Mouse (Mus musculus): ENCODE results near the gene Cmss1.

The Cmss1 gene

DNA sequence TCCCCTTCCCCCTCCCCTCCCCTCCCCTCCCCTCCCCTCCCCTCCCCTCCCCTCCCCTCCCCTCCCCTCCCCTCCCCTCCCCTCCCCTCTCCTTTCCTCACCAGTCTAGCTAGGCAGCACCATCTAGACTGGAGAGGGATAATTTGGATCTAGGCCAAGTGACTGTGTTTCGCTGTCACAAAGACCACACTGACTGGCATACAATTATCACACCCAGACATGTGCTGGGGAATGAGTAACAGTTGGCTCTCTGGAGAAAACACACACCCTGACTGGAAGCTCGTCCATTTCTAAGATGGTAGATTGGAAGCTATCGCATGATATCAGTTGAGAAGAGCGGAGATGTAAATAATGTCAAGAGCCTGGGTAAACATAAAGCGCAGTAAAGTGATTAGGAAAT is 126.9 kb downstream of the Cmss1 start:
- no peak for DNase-seq (ENCODE audit: inconsistent age in 2 of 2, low spot score in 1 of 2)

GRCm38 (mm10) chr16:57478451-57478850 is 128.2 kb downstream of the Cmss1 start:
- DNase-seq (ENCODE audit: inconsistent age in 2 of 2, low spot score in 1 of 2), result no peak

- no peak for DNase-seq (ENCODE audit: inconsistent age in 2 of 2, low spot score in 1 of 2)
Measured at GRCm38 (mm10) chr16:57473415-57474085, 133.1 kb downstream of the Cmss1 start.

DNA sequence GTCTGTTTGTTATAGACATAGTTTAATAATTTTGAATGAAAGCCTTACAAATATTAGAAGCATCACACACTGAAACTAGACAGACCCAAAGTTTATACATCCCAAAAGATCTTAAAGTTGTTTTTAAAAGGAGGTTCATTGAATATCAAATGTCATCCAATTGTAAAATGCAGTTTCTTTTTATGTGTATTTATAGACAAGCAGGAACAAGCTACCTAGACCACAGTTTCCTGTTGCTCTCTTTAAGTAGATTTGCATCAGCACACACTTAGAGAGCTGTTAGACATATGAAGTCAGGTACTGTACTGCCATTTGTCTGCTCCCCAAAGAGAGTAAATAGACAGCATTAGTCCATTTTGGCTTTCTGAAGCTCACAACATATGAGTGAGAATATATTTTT is 135.6 kb downstream of the Cmss1 start:
- no peak for DNase-seq (ENCODE audit: inconsistent age in 2 of 2, low spot score in 1 of 2)

DNA sequence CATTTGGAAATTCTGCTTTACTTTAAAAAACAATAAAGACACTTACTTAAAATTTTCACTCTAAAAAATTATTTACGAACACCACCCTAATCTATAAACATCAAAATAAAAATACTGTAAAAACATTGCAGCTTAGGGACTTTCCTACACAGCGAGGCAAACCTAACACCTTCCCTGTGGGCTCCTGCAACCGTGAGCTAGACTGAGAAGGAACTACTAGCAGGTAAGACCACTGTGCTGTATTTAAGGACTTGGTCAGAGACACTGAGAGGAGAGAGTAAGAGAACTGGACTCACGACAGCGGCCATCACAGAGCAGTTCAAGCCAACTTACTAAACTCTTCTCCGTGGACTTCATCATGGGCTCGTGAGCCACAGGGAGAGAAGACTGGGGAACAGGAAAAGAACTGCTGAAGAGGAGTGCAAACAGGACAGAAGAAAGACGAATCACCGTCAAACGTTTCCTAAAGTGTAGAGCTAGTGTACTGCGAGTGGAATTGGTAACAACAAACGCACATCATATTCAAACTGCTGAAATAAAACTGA is 136.3 kb downstream of the Cmss1 start:
- DNase-seq (ENCODE audit: inconsistent age in 2 of 2, low spot score in 1 of 2), result no peak

GRCm38 (mm10) chr16:57469869-57470268 is 136.8 kb downstream of the Cmss1 start:
- no peak for DNase-seq (ENCODE audit: inconsistent age in 2 of 2, low spot score in 1 of 2)

DNA sequence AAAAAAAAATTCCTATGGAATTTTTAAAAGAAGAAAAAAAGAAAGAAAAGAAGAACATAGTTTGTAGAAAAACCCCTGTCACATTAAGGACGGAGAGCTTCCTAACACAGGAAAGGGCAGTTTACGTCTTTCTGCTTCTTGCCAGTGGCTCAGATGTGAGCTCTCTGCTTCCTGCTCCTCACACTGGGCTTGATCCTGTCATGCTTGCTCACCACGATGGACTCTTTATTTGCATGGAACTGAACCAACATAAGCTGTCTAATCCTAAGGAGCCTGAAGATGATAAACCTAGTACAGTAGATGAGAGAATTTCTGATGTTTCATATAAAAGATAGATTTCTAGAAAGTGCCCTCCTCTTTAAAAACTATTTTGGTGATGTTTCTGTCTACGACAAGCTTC is 137.4 kb downstream of the Cmss1 start:
- no peak for DNase-seq (ENCODE audit: inconsistent age in 2 of 2, low spot score in 1 of 2)

GRCm38 (mm10) chr16:57465386-57465913 is 141.2 kb downstream of the Cmss1 start:
- DNase-seq (ENCODE audit: inconsistent age in 2 of 2, low spot score in 1 of 2), result no peak

- no peak for DNase-seq (ENCODE audit: inconsistent age in 2 of 2, low spot score in 1 of 2)
Measured at GRCm38 (mm10) chr16:57456003-57456402, 150.7 kb downstream of the Cmss1 start.

GRCm38 (mm10) chr16:57455573-57455972 is 151.1 kb downstream of the Cmss1 start:
- DNase-seq (ENCODE audit: inconsistent age in 2 of 2, low spot score in 1 of 2), result no peak

DNA sequence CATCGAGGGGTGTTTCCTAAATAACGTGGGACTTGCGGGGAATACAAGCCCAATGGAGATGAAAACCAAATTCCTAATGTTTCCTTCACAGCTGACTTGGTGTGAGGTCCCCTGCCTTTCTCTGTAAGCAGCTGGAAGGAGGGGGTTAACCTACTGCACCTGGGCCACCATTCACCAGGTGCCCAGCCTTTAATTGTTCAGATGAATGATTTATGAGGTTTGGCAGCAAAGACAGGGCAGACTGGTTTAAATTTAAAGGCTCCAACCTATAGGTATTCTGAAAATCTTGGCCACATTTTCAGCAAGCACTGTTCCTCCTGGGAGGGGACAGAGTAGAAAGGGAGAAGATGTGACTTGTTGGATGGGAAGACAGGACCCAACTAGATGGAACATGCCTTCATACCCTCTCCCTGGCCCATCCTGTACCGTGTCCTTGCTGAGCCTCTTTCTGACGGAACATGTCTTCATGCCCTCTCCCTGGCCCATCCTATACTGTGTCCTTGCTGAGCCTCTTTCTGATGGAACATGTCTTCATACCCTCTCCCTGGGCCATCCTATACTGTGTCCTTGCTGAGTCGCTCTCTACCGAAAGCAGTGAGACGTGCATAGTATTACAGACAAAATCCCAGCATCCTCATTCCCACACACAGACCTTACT is 152.4 kb downstream of the Cmss1 start:
- no peak for DNase-seq (ENCODE audit: inconsistent age in 2 of 2, low spot score in 1 of 2)

DNA sequence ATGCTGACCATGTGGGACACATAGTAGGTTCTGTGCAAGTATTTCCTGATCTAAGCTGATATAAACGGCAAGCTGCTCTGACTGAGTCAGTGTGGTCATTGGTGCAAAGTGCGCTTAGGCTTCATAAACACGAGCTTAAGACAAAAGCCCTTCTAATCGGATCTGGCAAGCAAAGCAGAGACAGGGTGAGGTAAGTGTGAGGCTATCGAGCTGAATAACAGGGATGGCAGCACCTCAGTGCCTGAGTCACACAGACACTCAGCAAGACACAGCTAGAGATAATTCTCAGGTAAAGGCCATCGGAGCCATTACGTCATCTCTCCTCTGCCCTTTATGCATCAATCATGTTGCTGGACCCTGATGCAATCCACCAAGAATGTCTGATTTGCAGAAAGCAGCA is 153.7 kb downstream of the Cmss1 start:
- DNase-seq (ENCODE audit: inconsistent age in 2 of 2, low spot score in 1 of 2), result peak; percentile 54 to 76

DNA sequence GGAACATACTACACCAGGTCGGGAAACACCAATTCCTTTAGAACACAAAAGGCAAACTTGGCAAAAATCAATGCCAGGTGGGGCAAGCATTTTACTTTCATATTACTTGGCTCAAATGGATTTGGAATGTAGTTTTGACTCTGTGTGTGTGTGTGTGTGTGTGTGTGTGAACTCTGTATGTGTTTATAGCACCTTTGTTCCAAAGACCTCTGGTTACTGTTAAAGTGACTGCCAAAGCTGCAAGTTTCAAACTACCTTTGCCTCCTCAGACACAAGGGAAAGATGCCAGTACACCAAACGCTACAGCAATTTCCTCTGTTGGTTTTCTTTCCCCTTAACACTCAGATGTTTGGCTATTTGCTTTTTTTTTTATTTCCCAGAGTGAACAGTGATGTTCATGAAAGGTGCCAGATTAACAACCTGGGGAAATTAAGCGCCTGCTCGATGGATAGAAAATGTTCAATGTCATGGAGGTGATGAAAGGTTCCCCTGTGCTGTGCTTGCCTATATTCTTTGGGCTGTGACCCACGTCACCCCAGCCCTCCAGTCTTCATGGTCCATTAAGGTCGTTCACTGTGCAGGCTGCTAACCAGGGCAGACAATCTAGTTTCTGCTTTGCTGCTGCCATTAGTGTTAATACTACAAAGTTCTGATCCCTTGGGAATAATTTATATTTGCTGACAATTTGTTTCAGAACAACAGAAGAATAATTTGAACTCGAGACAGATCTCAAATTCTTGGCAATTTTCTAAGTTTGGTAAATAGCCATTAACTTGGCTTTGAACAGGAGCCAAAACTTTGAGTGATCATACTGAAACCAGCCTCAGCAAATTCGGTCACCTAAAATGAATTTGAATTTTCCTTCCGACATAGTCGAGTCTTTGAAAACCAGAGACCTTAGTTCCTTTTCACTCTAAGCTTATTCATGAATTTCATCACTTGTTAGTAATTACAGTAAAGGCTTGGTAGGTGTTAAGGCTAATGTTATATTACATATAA is 161.3 kb downstream of the Cmss1 start:
- DNase-seq (ENCODE audit: inconsistent age in 2 of 2, low spot score in 1 of 2), result peak in 1 of 2 experiments; percentile 53

DNA sequence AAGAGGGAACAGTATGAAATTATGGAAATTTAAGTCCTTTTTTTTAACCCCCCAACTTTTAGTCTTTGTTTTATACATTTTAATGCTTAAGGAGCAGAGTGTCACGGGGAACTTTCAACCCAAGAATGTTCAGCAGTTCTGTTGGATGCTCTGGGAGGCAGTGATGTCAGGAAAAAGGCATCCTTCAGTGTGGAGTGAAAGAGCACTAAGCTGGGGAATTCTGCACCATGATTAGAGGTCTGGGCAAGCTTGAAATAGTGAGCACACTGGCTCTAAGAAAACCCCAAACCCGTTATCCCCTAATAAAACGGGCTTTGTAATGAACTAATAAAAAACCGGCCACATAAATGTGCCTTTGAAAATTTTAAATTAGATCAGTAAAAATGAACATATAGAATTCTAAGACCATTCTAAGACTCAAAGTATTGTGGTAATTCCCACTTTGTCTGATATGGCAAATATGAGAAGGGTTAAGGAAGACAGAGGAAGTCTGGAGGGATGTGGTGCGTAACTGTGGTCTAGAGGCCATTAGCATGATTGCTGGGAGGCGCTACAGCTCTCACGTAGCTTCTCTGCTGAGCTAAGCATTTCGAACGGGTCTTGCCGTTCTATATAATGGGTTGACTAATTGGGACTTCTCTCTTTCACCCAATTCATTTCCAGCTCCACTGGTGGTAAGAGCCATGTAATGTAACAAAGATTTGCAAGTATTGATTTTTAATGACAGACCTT is 165.8 kb downstream of the Cmss1 start:
- no peak for DNase-seq (ENCODE audit: inconsistent age in 2 of 2, low spot score in 1 of 2)

- no peak for DNase-seq (ENCODE audit: inconsistent age in 2 of 2, low spot score in 1 of 2)
Measured at GRCm38 (mm10) chr16:57439206-57439605, 167.5 kb downstream of the Cmss1 start.

DNA sequence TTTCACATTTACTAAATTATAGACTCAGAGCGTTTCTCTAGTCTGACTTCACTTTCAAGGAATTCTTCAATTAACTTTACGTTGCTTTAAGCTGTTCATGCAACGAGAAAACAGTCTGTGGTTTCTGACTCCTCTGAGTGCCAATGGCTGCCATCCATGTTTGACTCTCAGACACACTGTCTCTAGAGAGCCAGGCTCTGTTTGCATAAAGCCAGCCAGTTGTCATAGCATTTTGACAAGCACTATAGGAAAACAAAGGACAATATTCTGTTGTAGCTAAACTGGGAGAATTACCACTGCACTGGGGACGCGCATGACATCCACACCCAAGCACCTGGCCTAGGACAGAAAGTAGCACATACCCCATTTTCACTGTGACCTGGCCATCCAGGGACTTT is 168.4 kb downstream of the Cmss1 start:
- DNase-seq (ENCODE audit: inconsistent age in 2 of 2, low spot score in 1 of 2), result no peak

- peak in 1 of 2 experiments; percentile 38 for DNase-seq (ENCODE audit: inconsistent age in 2 of 2, low spot score in 1 of 2)
Measured at GRCm38 (mm10) chr16:57437523-57438287, 169.0 kb downstream of the Cmss1 start.

DNA sequence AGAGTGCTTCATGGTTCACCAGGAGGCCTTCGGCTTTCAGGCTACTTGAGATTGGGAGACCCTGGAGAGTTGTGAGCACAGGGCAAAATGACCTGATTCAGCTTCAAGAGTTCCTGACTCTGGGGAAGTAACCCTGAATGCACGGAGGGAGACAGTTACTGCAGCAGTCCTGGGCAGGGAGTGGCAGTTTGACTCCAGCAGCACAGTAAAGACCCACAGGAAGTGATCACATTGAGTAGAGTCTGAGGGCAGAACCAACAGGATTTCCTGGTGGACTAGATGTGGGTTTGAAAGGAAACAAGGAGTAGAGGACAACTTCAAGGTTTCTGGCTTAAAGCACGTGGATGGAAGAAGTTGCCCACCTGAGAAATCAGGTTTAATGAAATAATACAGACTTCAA is 172.0 kb downstream of the Cmss1 start:
- peak in 1 of 2 experiments; percentile 36 for DNase-seq (ENCODE audit: inconsistent age in 2 of 2, low spot score in 1 of 2)

- DNase-seq (ENCODE audit: inconsistent age in 2 of 2, low spot score in 1 of 2), result no peak
Measured at GRCm38 (mm10) chr16:57433671-57434070, 173.0 kb downstream of the Cmss1 start.

DNA sequence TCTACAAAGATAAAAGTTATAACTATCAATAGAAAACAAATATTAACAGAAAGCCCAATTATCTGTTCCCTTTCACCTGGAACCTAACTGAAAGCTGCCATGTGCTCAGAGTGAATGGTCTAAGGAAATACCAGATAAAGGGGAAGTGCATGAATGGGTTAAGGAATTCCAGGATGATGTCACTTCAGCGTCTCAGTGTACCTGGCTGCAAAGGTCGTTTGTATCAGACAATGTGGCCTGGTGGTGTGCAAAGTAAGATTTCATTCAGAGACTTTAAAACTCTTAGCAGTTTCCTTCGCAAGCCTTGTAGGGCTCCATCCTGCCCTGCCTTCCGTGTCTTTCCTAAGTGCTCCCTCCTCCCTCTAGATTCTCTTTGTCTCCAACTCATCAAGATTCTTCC is 173.5 kb downstream of the Cmss1 start:
- DNase-seq (ENCODE audit: inconsistent age in 2 of 2, low spot score in 1 of 2), result no peak
